Mouse (Mus musculus): ENCODE results near the gene Myo9b. TPM values are rescaled to one million over a fixed set of nuclear protein-coding genes. Genes with fewer than 3 reads are reported as not detected.

Gene Myo9b
- polyA plus RNA-seq, 1 experiment: 8.8 TPM

- Histone ChIP-seq H3K36me3 (ENCODE audit: control insufficient read depth, insufficient read depth, low read length) (no peaks in the 10 kb centered on the region), H3K27ac (ENCODE audit: control insufficient read depth, insufficient read depth, low read depth, low read length) (no peak overlapping the region), H3K27me3 (ENCODE audit: control insufficient read depth, insufficient read depth, low read length) (no peaks in the 10 kb centered on the region), H3K4me3 (ENCODE audit: control insufficient read depth, low read depth, low read length) (no peak overlapping the region), H3K4me1 (ENCODE audit: control insufficient read depth, insufficient read depth, low read length) (peaks cover 14% of the 10 kb centered on the region)
- TF ChIP-seq POLR2A (IDR thresholded peaks at IDR 0.05; ENCODE audit: control insufficient read depth, low read depth, low read length) (no peak), CTCF (IDR thresholded peaks at IDR 0.05; ENCODE audit: control insufficient read depth, insufficient read depth, insufficient replicate concordance, low read depth, low read length) (no peak)
Measured at GRCm38 (mm10) chr8:71401454-71401853, 128.9 kb downstream of the Myo9b start.

DNA sequence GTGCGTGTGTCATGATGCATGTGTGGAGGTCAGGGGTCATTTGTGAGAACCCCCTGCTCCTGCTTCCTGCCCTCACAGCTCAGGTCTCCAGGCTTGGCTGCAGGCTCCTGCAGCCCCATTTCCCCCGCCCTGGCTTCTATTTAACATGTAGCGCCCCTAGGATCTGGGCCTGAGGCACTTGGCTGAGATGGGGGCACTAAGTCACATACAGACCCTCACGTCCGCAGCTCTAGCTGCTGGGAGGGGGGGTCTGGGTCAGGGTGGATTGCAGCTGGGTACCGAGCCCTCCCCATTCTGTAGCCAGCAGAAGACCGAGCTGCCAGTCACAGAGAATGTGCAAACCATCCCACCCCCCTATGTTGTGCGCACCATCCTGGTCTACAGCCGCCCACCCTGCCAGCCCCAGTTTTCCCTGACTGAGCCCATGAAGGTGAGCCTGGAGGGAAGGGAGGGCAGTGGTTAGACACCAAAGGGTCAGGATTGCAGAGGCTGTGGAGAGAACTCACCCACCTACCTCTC lies 130.0 kb downstream of the Myo9b start:
- Histone ChIP-seq H3K27ac (ENCODE audit: control insufficient read depth, insufficient read depth, low read depth, low read length) (no peak overlapping the region), H3K4me1 (ENCODE audit: control insufficient read depth, insufficient read depth, low read length) (peaks cover 16% of the 10 kb centered on the region), H3K4me3 (ENCODE audit: control insufficient read depth, low read depth, low read length) (no peak overlapping the region), H3K36me3 (ENCODE audit: control insufficient read depth, insufficient read depth, low read length) (no peaks in the 10 kb centered on the region), H3K27me3 (ENCODE audit: control insufficient read depth, insufficient read depth, low read length) (no peaks in the 10 kb centered on the region)
- TF ChIP-seq CTCF (IDR thresholded peaks at IDR 0.05; ENCODE audit: control insufficient read depth, insufficient read depth, insufficient replicate concordance, low read depth, low read length) (no peak), POLR2A (IDR thresholded peaks at IDR 0.05; ENCODE audit: control insufficient read depth, low read depth, low read length) (no peak)

- Histone ChIP-seq H3K27me3 (ENCODE audit: control insufficient read depth, insufficient read depth, low read length) (no peaks in the 10 kb centered on the region), H3K4me1 (ENCODE audit: control insufficient read depth, insufficient read depth, low read length) (peaks cover 12% of the 10 kb centered on the region), H3K4me3 (ENCODE audit: control insufficient read depth, low read depth, low read length) (no peak overlapping the region), H3K36me3 (ENCODE audit: control insufficient read depth, insufficient read depth, low read length) (no peaks in the 10 kb centered on the region), H3K27ac (ENCODE audit: control insufficient read depth, insufficient read depth, low read depth, low read length) (no peak overlapping the region)
- TF ChIP-seq CTCF (IDR thresholded peaks at IDR 0.05; ENCODE audit: control insufficient read depth, insufficient read depth, insufficient replicate concordance, low read depth, low read length) (no peak), POLR2A (IDR thresholded peaks at IDR 0.05; ENCODE audit: control insufficient read depth, low read depth, low read length) (no peak)
Measured at GRCm38 (mm10) chr8:71403107-71403885, 130.8 kb downstream of the Myo9b start.

DNA sequence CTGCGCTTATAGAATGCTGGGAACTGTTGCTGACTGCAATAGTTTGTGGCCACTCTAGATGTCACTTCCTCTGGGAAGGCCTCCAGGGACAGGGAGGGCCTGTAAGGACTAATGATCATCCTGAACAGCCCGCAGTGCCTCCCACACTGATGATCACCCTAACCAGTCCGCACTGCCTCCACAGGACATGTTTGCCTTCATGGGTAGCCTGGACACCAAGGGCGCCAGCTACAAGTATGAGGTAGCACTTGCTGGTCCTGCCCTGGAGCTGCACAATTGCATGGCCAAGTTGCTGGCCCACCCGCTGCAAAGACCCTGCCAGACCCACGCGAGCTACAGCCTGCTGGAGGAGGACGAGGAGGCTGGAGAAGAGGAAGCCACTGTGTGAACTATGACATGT lies 131.5 kb downstream of the Myo9b start:
- no peak overlapping the region for H3K4me3 ChIP-seq (ENCODE audit: control insufficient read depth, low read depth, low read length)
- H3K36me3 ChIP-seq (ENCODE audit: control insufficient read depth, insufficient read depth, low read length): no peaks in the 10 kb centered on the region
- peaks cover 12% of the 10 kb centered on the region for H3K4me1 ChIP-seq (ENCODE audit: control insufficient read depth, insufficient read depth, low read length)
- no peaks in the 10 kb centered on the region for H3K27me3 ChIP-seq (ENCODE audit: control insufficient read depth, insufficient read depth, low read length)
- no peak overlapping the region for H3K27ac ChIP-seq (ENCODE audit: control insufficient read depth, insufficient read depth, low read depth, low read length)
- TF ChIP-seq CTCF (IDR thresholded peaks at IDR 0.05; ENCODE audit: control insufficient read depth, insufficient read depth, insufficient replicate concordance, low read depth, low read length) (no peak), POLR2A (IDR thresholded peaks at IDR 0.05; ENCODE audit: control insufficient read depth, low read depth, low read length) (no peak)

DNA sequence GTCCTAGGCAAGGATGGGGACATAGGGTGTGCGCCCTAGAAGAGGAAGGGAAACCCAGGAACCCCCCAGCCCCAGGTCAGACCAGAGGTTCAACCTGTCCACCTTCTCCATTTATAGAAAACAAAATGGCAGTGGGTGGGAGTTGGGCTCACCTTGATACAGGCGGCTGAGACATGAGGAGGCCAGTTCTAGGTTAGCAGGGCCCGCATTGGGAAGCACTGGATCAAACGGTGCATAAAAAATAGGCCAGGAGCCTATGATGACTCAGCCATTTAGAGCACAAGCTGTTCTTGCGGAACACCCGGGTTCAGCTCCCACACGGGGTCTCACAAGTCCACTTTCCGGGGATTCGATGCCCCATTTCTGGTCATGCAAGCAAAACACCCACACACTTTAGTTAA lies 132.4 kb downstream of the Myo9b start:
- Histone ChIP-seq H3K4me1 (ENCODE audit: control insufficient read depth, insufficient read depth, low read length) (peaks cover 12% of the 10 kb centered on the region), H3K27ac (ENCODE audit: control insufficient read depth, insufficient read depth, low read depth, low read length) (no peak overlapping the region), H3K36me3 (ENCODE audit: control insufficient read depth, insufficient read depth, low read length) (no peaks in the 10 kb centered on the region), H3K27me3 (ENCODE audit: control insufficient read depth, insufficient read depth, low read length) (no peaks in the 10 kb centered on the region), H3K4me3 (ENCODE audit: control insufficient read depth, low read depth, low read length) (no peak overlapping the region)
- no peak for TF ChIP-seq CTCF (IDR thresholded peaks at IDR 0.05; ENCODE audit: control insufficient read depth, insufficient read depth, insufficient replicate concordance, low read depth, low read length)
- no peak for TF ChIP-seq POLR2A (IDR thresholded peaks at IDR 0.05; ENCODE audit: control insufficient read depth, low read depth, low read length)

DNA sequence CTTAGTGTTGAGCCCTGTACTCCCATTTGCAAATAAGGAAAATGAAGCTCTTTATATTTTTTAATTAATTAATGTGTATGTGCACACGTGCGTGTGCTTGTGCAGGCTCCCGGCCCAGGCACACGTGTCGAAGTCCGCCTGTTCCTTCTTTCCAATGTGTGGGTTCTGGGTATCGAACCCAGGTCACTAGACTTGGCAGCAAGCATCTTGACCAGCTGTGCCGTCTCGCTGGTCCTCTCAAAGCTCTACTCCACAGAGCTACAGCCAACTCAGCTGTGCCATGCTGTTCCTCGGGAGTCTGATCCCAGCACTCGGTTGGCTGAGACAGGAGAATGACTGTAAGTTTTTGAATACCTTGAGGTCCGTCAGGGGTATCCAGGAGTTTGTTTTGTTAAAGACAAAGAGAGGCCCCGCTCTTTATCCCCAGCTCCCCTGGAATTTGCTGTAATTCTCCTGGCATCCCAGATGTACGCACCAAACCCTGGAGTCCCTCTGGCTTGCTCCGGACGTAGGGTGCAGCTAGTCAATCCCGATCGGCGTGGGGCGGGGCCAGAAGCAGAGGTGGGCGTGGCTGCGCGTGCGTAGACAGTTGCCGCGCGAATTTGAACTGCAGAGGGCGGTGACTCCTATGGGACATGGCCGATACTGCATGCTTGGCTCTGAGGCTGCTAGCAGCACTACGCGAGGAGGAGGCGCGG lies 133.0 kb downstream of the Myo9b start, which contains the start of gene Ankle1:
TSS of gene Ankle1 (plus strand) at position 610 of the 698 bp plus-strand sequence.
- no peaks in the 10 kb centered on the region for H3K27me3 ChIP-seq (ENCODE audit: control insufficient read depth, insufficient read depth, low read length)
- TF ChIP-seq CTCF (IDR thresholded peaks at IDR 0.05; ENCODE audit: control insufficient read depth, insufficient read depth, insufficient replicate concordance, low read depth, low read length): peak; percentile 50; the same call in 1 of the 2 replicates
- TF ChIP-seq POLR2A (IDR thresholded peaks at IDR 0.05; ENCODE audit: control insufficient read depth, low read depth, low read length): no peak; the same call in 1 of the 2 replicates
- H3K4me1 ChIP-seq (ENCODE audit: control insufficient read depth, insufficient read depth, low read length): peaks cover 12% of the 10 kb centered on the region
- no peak within 1 kb of the TSS for H3K27ac ChIP-seq (ENCODE audit: control insufficient read depth, insufficient read depth, low read depth, low read length)
- H3K36me3 ChIP-seq (ENCODE audit: control insufficient read depth, insufficient read depth, low read length): no peaks in the 10 kb centered on the region
- H3K4me3 ChIP-seq (ENCODE audit: control insufficient read depth, low read depth, low read length): peak within 1 kb of the TSS; percentile 73
